ENCODE assay signal across 13 mouse cellular contexts in the genomic region with DNA sequence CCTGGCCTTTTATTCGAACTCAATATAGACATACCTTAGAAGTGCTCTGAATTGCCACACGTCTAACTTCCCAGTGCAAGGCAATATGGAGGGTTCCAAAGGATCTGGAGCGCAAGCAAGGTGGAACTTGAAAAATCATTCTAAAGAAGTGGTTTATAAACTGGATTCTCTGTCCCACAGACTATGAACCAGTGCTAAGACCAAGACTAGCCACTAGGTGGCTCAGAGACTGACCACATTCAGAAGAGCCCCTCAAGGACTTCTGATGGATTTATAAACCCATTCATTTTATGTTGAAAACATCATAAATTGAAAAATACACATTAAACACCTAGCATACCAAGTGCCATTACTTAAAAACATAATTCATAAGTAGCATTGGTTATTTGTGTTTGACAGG.
DNase-seq lines count a peak whose midpoint lies in the region; ATAC-seq and TF ChIP-seq lines count a peak whose summit lies in the region.
"Had no signal": no experiment of that assay in that cellular context is flagged by ENCODE, and none has a peak within 500 bp of the region (broad histone marks: within the 10 kb centered on the region; RNA-seq: fewer than 3 reads in every experiment).

No protein-coding gene starts in this region.

- no peak for ATAC-seq in embryonic facial prominence, embryonic 11.5 days (replicated peaks; ENCODE audit: insufficient number of reproducible peaks, low FRiP score, low TSS enrichment, low read depth)

- no peaks in the 10 kb centered on the region for H3K9me3 ChIP-seq in embryonic facial prominence, embryonic 11.5 days (replicated peaks; ENCODE audit: control insufficient read depth, low read length)
- H3K9me3 ChIP-seq in embryonic facial prominence, embryonic 10.5 days, result no peaks in the 10 kb centered on the region
- no peaks in the 10 kb centered on the region; the same call in 1 of the 2 replicates for H3K9me3 ChIP-seq in E14TG2a.4 (ENCODE audit: low read length)
- H3K9me3 ChIP-seq: heart, embryonic 12.5 days; neural tube, embryonic 13.5 days had no signal

- intact Hi-C loops in left cerebral cortex, postnatal 4 days (cut with DNase I), result no loop called here
- intact Hi-C loops in left cerebral cortex, postnatal 36 days (cut with DNase I), result no loop called here

- no peak overlapping the region for H3K4me3 ChIP-seq in embryonic facial prominence, embryonic 11.5 days (ENCODE audit: low read depth, low read length)
- H3K4me3 ChIP-seq in embryonic facial prominence, embryonic 10.5 days, result no peak overlapping the region
- no peak overlapping the region for H3K4me3 ChIP-seq in E14TG2a.4 (replicated peaks; ENCODE audit: low read length)
- H3K4me3 ChIP-seq: erythroblast, embryonic 14.5 days; heart, embryonic 12.5 days; neural tube, embryonic 13.5 days had no signal

- peak; percentile 53 for TF ChIP-seq CTCF in E14TG2a.4 (conservative IDR thresholded peaks at IDR 0.05; ENCODE audit: low read length)

- H3K36me3 ChIP-seq in embryonic facial prominence, embryonic 11.5 days (replicated peaks; ENCODE audit: control insufficient read depth, insufficient read depth, low read depth, low read length), result no peaks in the 10 kb centered on the region
- no peaks in the 10 kb centered on the region for H3K36me3 ChIP-seq in embryonic facial prominence, embryonic 10.5 days (replicated peaks)
- H3K36me3 ChIP-seq in E14TG2a.4 (ENCODE audit: insufficient read depth, low read length), result no peaks in the 10 kb centered on the region
- H3K36me3 ChIP-seq: heart, embryonic 12.5 days; neural tube, embryonic 13.5 days had no signal

- WGBS in embryonic facial prominence, embryonic 11.5 days, result 83% methylated on average over 3 of the region's 3 CpGs
- WGBS in embryonic facial prominence, embryonic 10.5 days, result 86% methylated on average over 3 of the region's 3 CpGs

- no peak overlapping the region for H3K4me2 ChIP-seq in embryonic facial prominence, embryonic 11.5 days (ENCODE audit: low read depth, low read length)
- H3K4me2 ChIP-seq: heart, embryonic 12.5 days; neural tube, embryonic 13.5 days had no signal

- no peak overlapping the region for H3K9ac ChIP-seq in embryonic facial prominence, embryonic 11.5 days (replicated peaks; ENCODE audit: low read length)
- H3K9ac ChIP-seq: heart, embryonic 12.5 days; liver, embryonic 14.5 days; neural tube, embryonic 13.5 days had no signal

- no peak overlapping the region for H3K27ac ChIP-seq in embryonic facial prominence, embryonic 11.5 days (replicated peaks; ENCODE audit: low read depth, low read length)
- no peak overlapping the region for H3K27ac ChIP-seq in embryonic facial prominence, embryonic 10.5 days (replicated peaks)
- H3K27ac ChIP-seq: liver, embryonic 14.5 days; neural tube, embryonic 13.5 days had no signal

- DNase-seq in embryonic facial prominence, embryonic 11.5 days (ENCODE audit: low spot score), result peak; percentile 10
- DNase-seq in embryonic facial prominence, embryonic 10.5 days (ENCODE audit: low spot score), result no peak
- peak; percentile 14 for DNase-seq in left cerebral cortex, postnatal 4 days
- DNase-seq in left cerebral cortex, postnatal 36 days (ENCODE audit: low spot score in 2 of 2), result no peak
- peak; percentile 17 to 53 for DNase-seq in cerebellum, postnatal 25 days
- DNase-seq in right cerebral cortex, adult 2 months (ENCODE audit: low spot score in 2 of 2), result no peak
- no peak for DNase-seq in MN1 (ENCODE audit: low spot score)
- DNase-seq: adrenal gland, postnatal 14 days had no signal

- no peaks in the 10 kb centered on the region for H3K4me1 ChIP-seq in embryonic facial prominence, embryonic 11.5 days (ENCODE audit: control insufficient read depth, insufficient read depth, low read length)
- no peaks in the 10 kb centered on the region for H3K4me1 ChIP-seq in embryonic facial prominence, embryonic 10.5 days
- H3K4me1 ChIP-seq in E14TG2a.4 (replicated peaks; ENCODE audit: low read depth, low read length), result no peaks in the 10 kb centered on the region
- H3K4me1 ChIP-seq: heart, embryonic 12.5 days; neural tube, embryonic 13.5 days had no signal

- no peaks in the 10 kb centered on the region for H3K27me3 ChIP-seq in embryonic facial prominence, embryonic 11.5 days (ENCODE audit: control insufficient read depth, insufficient read depth, low read length)
- H3K27me3 ChIP-seq in embryonic facial prominence, embryonic 10.5 days (replicated peaks; ENCODE audit: low read depth, poor library complexity, severe bottlenecking), result no peaks in the 10 kb centered on the region
- no peaks in the 10 kb centered on the region for H3K27me3 ChIP-seq in E14TG2a.4 (ENCODE audit: insufficient read depth, low read length)
- H3K27me3 ChIP-seq: heart, embryonic 12.5 days; neural tube, embryonic 13.5 days had no signal

Comparison
In these comparisons a context has a peak if more than half of its experiments do, and no peak if none do; other contexts are left out.
1. DNase-seq: peak in embryonic facial prominence, embryonic 11.5 days (single experiment), left cerebral cortex, postnatal 4 days (single experiment) and cerebellum, postnatal 25 days (2 of 2); none in embryonic facial prominence, embryonic 10.5 days (single experiment), left cerebral cortex, postnatal 36 days (0 of 2), right cerebral cortex, adult 2 months (0 of 2) and MN1 (single experiment).